In genomic region chr16:12638971-12639640, GRCm38 (mm10) we compare ENCODE assay signal across 17 mouse cellular contexts.
DNase-seq lines count a peak whose midpoint lies in the region; ATAC-seq lines count a peak whose summit lies in the region.
"Had no signal": no experiment of that assay in that cellular context is flagged by ENCODE, and none has a peak within 500 bp of the region (broad histone marks: within the 10 kb centered on the region; RNA-seq: fewer than 3 reads in every experiment).

No protein-coding gene starts in this region.

- no peak for DNase-seq in frontal cortex, postnatal 10 days (ENCODE audit: low spot score in 2 of 2)
- DNase-seq in right cerebral cortex, adult 2 months (ENCODE audit: low spot score in 2 of 2) = peak; percentile 43 to 53
- DNase-seq in right cerebral cortex, postnatal 14 days = no peak
- DNase-seq in left cerebral cortex, adult 9 months (ENCODE audit: low spot score in 2 of 2) = peak; percentile 5 to 36
- DNase-seq in urinary bladder, postnatal 36 days (ENCODE audit: low spot score in 2 of 2) = no peak
- no peak for DNase-seq in testis, postnatal 10 days (ENCODE audit: low spot score)
- no peak for DNase-seq in thymus, adult 18-20 months
- DNase-seq: adrenal gland, postnatal 25 days; cerebellum, postnatal 10 days; kidney, adult 18-20 months; kidney, postnatal 14 days; lung, postnatal 36 days; spleen, adult 18-20 months; thymus, postnatal 4 days had no signal

- ATAC-seq in frontal cortex, adult (ENCODE audit: low TSS enrichment) = peak; percentile 80
- ATAC-seq: activated CD4-positive, CD25-positive, alpha-beta regulatory T cell, adult 4 months; midbrain, embryonic 16.5 days had no signal

Comparison
In these comparisons a context has a peak if more than half of its experiments do, and no peak if none do; other contexts are left out.
1. DNase-seq: peak in right cerebral cortex, adult 2 months (2 of 2) and left cerebral cortex, adult 9 months (2 of 2); none in frontal cortex, postnatal 10 days (0 of 2), right cerebral cortex, postnatal 14 days (single experiment), urinary bladder, postnatal 36 days (0 of 2), testis, postnatal 10 days (single experiment) and thymus, adult 18-20 months (0 of 2).